Mouse (Mus musculus): ENCODE data around the gene Thada. TPM values are rescaled to one million over a fixed set of nuclear protein-coding genes. Genes with fewer than 3 reads are reported as not detected.
"Not testable (repeated sequence)": the region's sequence is repeated elsewhere in the genome, so short reads cannot be mapped to it uniquely, and the experiment has no call there.

The Thada gene
- polyA plus RNA-seq, 1 experiment from 2014 or later, result 13.8 TPM

- Histone ChIP-seq H3K27me3 (ENCODE audit: control insufficient read depth, insufficient read depth, low read length) (0 out of 2 replicates have a peak, but pooled peaks cover 2% of the 10 kb centered on the region), H3K4me1 (replicated peaks; ENCODE audit: control insufficient read depth, insufficient read depth, low read length) (peaks cover 12% of the 10 kb centered on the region), H3K4me3 (ENCODE audit: low read depth, low read length) (no peak overlapping the region), H3K27ac (ENCODE audit: low read depth, low read length) (no peak overlapping the region), H3K36me3 (ENCODE audit: control insufficient read depth, insufficient read depth, low read length) (no peaks in the 10 kb centered on the region; the same call in 1 of the 2 replicates), H3K9ac (ENCODE audit: low read length) (no peak overlapping the region), H3K4me2 (ENCODE audit: low read depth, low read length, severe bottlenecking) (no peak overlapping the region), H3K9me3 (ENCODE audit: control insufficient read depth, low read length) (no peaks in the 10 kb centered on the region)
- WGBS, result 33% methylated on average over 8 of the region's 8 CpGs
- no peak for ATAC-seq (replicated peaks; ENCODE audit: low FRiP score)
- DNase-seq (ENCODE audit: low spot score), result peak; percentile 88
Measured at GRCm38 (mm10) chr17:84190885-84191284, 275.1 kb downstream of the Thada start.

GRCm38 (mm10) chr17:84189127-84189854 is 276.7 kb downstream of the Thada start:
- H3K36me3 ChIP-seq (ENCODE audit: control insufficient read depth, insufficient read depth, low read length), result no peaks in the 10 kb centered on the region; the same call in 1 of the 2 replicates
- no peaks in the 10 kb centered on the region for H3K9me3 ChIP-seq (ENCODE audit: control insufficient read depth, low read length)
- ATAC-seq (replicated peaks; ENCODE audit: low FRiP score) (no peak), DNase-seq (ENCODE audit: low spot score) (peak; percentile 48)
- H3K4me1 ChIP-seq (replicated peaks; ENCODE audit: control insufficient read depth, insufficient read depth, low read length), result peaks cover 14% of the 10 kb centered on the region
- 82% methylated on average over 5 of the region's 5 CpGs for WGBS
- H3K4me2 ChIP-seq (ENCODE audit: low read depth, low read length, severe bottlenecking), result peak overlapping the region; percentile 55
- H3K9ac ChIP-seq (ENCODE audit: low read length), result peak overlapping the region; percentile 79
- H3K27me3 ChIP-seq (ENCODE audit: control insufficient read depth, insufficient read depth, low read length), result 0 out of 2 replicates have a peak, but pooled peaks cover 2% of the 10 kb centered on the region
- H3K27ac ChIP-seq (ENCODE audit: low read depth, low read length), result peak overlapping the region; percentile 95
- H3K4me3 ChIP-seq (ENCODE audit: low read depth, low read length), result peak overlapping the region; percentile 63; the same call in 1 of the 2 replicates

GRCm38 (mm10) chr17:84188374-84188961 is 277.5 kb downstream of the Thada start:
- peak; percentile 82 for ATAC-seq (replicated peaks; ENCODE audit: low FRiP score)
- WGBS, result under 1% methylated on average over 38 of the region's 38 CpGs

GRCm38 (mm10) chr17:84187727-84188373 is 278.2 kb downstream of the Thada start, which contains the start of gene Zfp36l2:
Gene Zfp36l2 (minus strand): TSS chr17:84187947.
- 0% methylated on average over 57 of the region's 76 CpGs for WGBS
- Histone ChIP-seq H3K27me3 (ENCODE audit: control insufficient read depth, insufficient read depth, low read length) (0 out of 2 replicates have a peak, but pooled peaks cover 2% of the 10 kb centered on the region), H3K4me2 (ENCODE audit: low read depth, low read length, severe bottlenecking) (peak within 1 kb of the TSS; percentile 83), H3K9me3 (ENCODE audit: control insufficient read depth, low read length) (no peaks in the 10 kb centered on the region), H3K9ac (ENCODE audit: low read length) (peak within 1 kb of the TSS; percentile 93), H3K4me3 (ENCODE audit: low read depth, low read length) (peak within 1 kb of the TSS; percentile 77), H3K36me3 (ENCODE audit: control insufficient read depth, insufficient read depth, low read length) (no peaks in the 10 kb centered on the region), H3K27ac (ENCODE audit: low read depth, low read length) (peak within 1 kb of the TSS; percentile 95), H3K4me1 (replicated peaks; ENCODE audit: control insufficient read depth, insufficient read depth, low read length) (peaks cover 20% of the 10 kb centered on the region)
- ATAC-seq (replicated peaks; ENCODE audit: low FRiP score) (peak; percentile 88), DNase-seq (ENCODE audit: low spot score) (peak; percentile 98)

More at GRCm38 (mm10) chr17:84188374-84188961, 277.5 kb downstream of the Thada start:
- DNase-seq (ENCODE audit: low spot score), result peak; percentile 93
- H3K4me1 ChIP-seq (replicated peaks; ENCODE audit: control insufficient read depth, insufficient read depth, low read length), result peaks cover 14% of the 10 kb centered on the region
- H3K27me3 ChIP-seq (ENCODE audit: control insufficient read depth, insufficient read depth, low read length), result 0 out of 2 replicates have a peak, but pooled peaks cover 2% of the 10 kb centered on the region
- H3K27ac ChIP-seq (ENCODE audit: low read depth, low read length), result peak overlapping the region; percentile 95
- H3K36me3 ChIP-seq (ENCODE audit: control insufficient read depth, insufficient read depth, low read length), result no peaks in the 10 kb centered on the region; the same call in 1 of the 2 replicates
- peak overlapping the region; percentile 63 for H3K4me3 ChIP-seq (ENCODE audit: low read depth, low read length)
- H3K9me3 ChIP-seq (ENCODE audit: control insufficient read depth, low read length), result no peaks in the 10 kb centered on the region
- H3K9ac ChIP-seq (ENCODE audit: low read length), result peak overlapping the region; percentile 79
- peak overlapping the region; percentile 55 for H3K4me2 ChIP-seq (ENCODE audit: low read depth, low read length, severe bottlenecking)

- H3K36me3 ChIP-seq (ENCODE audit: control insufficient read depth, insufficient read depth, low read length); H3K27me3 ChIP-seq (ENCODE audit: control insufficient read depth, insufficient read depth, low read length); H3K9me3 ChIP-seq (ENCODE audit: control insufficient read depth, low read length); DNase-seq (ENCODE audit: low spot score): not testable (repeated sequence)
- 0% methylated on average over 10 of the region's 37 CpGs for WGBS
- ATAC-seq (replicated peaks; ENCODE audit: low FRiP score), result peak; percentile 8; the same call in 1 of the 2 replicates
- H3K27ac ChIP-seq (ENCODE audit: low read depth, low read length), result peak overlapping the region; percentile 95
- peak overlapping the region; percentile 93 for H3K9ac ChIP-seq (ENCODE audit: low read length)
- H3K4me1 ChIP-seq (replicated peaks; ENCODE audit: control insufficient read depth, insufficient read depth, low read length), result peaks cover 24% of the 10 kb centered on the region
- peak overlapping the region; percentile 77 for H3K4me3 ChIP-seq (ENCODE audit: low read depth, low read length)
- peak overlapping the region; percentile 83 for H3K4me2 ChIP-seq (ENCODE audit: low read depth, low read length, severe bottlenecking)
Measured at GRCm38 (mm10) chr17:84187264-84187663, 278.7 kb downstream of the Thada start.

- WGBS, result under 1% methylated on average over 79 of the region's 80 CpGs
- Histone ChIP-seq H3K4me1 (replicated peaks; ENCODE audit: control insufficient read depth, insufficient read depth, low read length) (peaks cover 24% of the 10 kb centered on the region), H3K27me3 (ENCODE audit: control insufficient read depth, insufficient read depth, low read length) (0 out of 2 replicates have a peak, but pooled peaks cover 2% of the 10 kb centered on the region)
Measured at GRCm38 (mm10) chr17:84186451-84187202, 279.4 kb downstream of the Thada start.

GRCm38 (mm10) chr17:84185581-84186450 is 280.2 kb downstream of the Thada start:
- H3K9ac ChIP-seq (ENCODE audit: low read length), result peak overlapping the region; percentile 93
- DNase-seq (ENCODE audit: low spot score) (peak; percentile 86), ATAC-seq (replicated peaks; ENCODE audit: low FRiP score) (no peak)
- H3K36me3 ChIP-seq (ENCODE audit: control insufficient read depth, insufficient read depth, low read length), result no peaks in the 10 kb centered on the region
- peak overlapping the region; percentile 81 for H3K27ac ChIP-seq (ENCODE audit: low read depth, low read length)
- H3K9me3 ChIP-seq (ENCODE audit: control insufficient read depth, low read length), result no peaks in the 10 kb centered on the region
- WGBS, result under 1% methylated on average over 81 of the region's 108 CpGs
- H3K4me1 ChIP-seq (replicated peaks; ENCODE audit: control insufficient read depth, insufficient read depth, low read length), result peaks cover 25% of the 10 kb centered on the region
- H3K4me2 ChIP-seq (ENCODE audit: low read depth, low read length, severe bottlenecking), result peak overlapping the region; percentile 83
- H3K4me3 ChIP-seq (ENCODE audit: low read depth, low read length), result peak overlapping the region; percentile 77
- 0 out of 2 replicates have a peak, but pooled peaks cover 2% of the 10 kb centered on the region for H3K27me3 ChIP-seq (ENCODE audit: control insufficient read depth, insufficient read depth, low read length)

More at GRCm38 (mm10) chr17:84186451-84187202, 279.4 kb downstream of the Thada start:
- no peaks in the 10 kb centered on the region for H3K9me3 ChIP-seq (ENCODE audit: control insufficient read depth, low read length)
- H3K27ac ChIP-seq (ENCODE audit: low read depth, low read length), result peak overlapping the region; percentile 81
- peak overlapping the region; percentile 93 for H3K9ac ChIP-seq (ENCODE audit: low read length)
- H3K36me3 ChIP-seq (ENCODE audit: control insufficient read depth, insufficient read depth, low read length), result no peaks in the 10 kb centered on the region
- ATAC-seq (replicated peaks; ENCODE audit: low FRiP score) (no peak), DNase-seq (ENCODE audit: low spot score) (peak; percentile 84)
- peak overlapping the region; percentile 83 for H3K4me2 ChIP-seq (ENCODE audit: low read depth, low read length, severe bottlenecking)
- H3K4me3 ChIP-seq (ENCODE audit: low read depth, low read length), result peak overlapping the region; percentile 77
